Mouse (Mus musculus): ENCODE data around the gene Ttc22. TPM values are rescaled to one million over a fixed set of nuclear protein-coding genes. Genes with fewer than 3 reads are reported as not detected.

Gene Ttc22
- polyA plus RNA-seq, 1 experiment from 2014 or later, result 5.7 TPM

DNA sequence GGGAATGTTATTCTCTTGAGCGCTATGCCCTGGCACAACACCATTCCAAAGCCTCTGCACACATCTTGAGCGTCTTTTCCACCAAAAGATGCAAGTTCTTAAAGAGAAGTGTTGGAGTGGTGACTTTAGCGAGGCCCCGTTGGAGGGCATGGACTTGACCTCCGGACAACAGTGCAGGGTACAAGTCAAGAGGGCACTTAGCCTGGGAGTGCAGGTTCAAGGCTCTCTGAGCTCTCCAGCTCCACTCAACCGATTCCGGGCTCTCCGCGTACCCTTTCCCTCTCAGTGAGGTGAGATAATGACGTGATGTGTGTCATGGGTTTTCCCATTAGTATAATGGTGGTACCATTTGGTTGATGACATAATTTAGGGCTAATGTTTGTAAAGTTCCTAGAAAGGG, 2.0 kb downstream of the Ttc22 start:
- no peaks in the 10 kb centered on the region for H3K9me3 ChIP-seq (ENCODE audit: control insufficient read depth, low read length)
- 0 out of 2 replicates have a peak, but pooled peaks cover 3% of the 10 kb centered on the region for H3K4me1 ChIP-seq (ENCODE audit: control insufficient read depth, insufficient read depth, low read length)
- H3K27me3 ChIP-seq (ENCODE audit: control insufficient read depth, insufficient read depth, low read length), result peaks cover 30% of the 10 kb centered on the region
- no peak for ATAC-seq (ENCODE audit: low FRiP score, low TSS enrichment)
- H3K4me3 ChIP-seq (ENCODE audit: low read length), result no peak overlapping the region
- H3K27ac ChIP-seq (ENCODE audit: low read depth, low read length), result no peak overlapping the region
- WGBS, result 87% methylated on average over 10 of the region's 10 CpGs
- H3K36me3 ChIP-seq (ENCODE audit: control insufficient read depth, insufficient read depth, low read length), result no peaks in the 10 kb centered on the region
- H3K4me2 ChIP-seq (replicated peaks; ENCODE audit: low read depth, low read length), result no peak overlapping the region
- no peak overlapping the region for H3K9ac ChIP-seq (ENCODE audit: low read depth, low read length)

DNA sequence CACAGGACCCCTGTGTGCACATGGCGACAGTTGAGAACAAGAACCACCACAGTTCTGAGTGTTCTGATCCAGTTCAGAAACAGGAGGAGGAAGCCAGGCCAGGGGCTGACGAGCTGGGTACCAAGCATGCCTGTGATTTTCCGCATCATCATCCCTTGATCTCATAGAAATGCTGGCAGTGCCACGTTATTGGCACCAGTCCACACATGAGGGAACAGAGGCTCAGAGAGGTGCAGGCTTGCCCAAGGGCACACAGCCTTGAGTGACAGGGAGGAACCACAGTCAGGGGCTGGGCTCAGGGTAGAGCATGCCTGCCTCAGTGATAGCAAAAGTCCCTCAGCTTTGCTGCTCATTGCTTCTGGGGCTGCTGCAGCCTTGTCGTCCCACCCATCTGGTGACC, 5.6 kb downstream of the Ttc22 start:
- peaks cover 14% of the 10 kb centered on the region for H3K27me3 ChIP-seq (ENCODE audit: control insufficient read depth, insufficient read depth, low read length)
- WGBS, result 86% methylated on average over 5 of the region's 5 CpGs
- no peak overlapping the region for H3K4me2 ChIP-seq (replicated peaks; ENCODE audit: low read depth, low read length)
- no peak overlapping the region for H3K9ac ChIP-seq (ENCODE audit: low read depth, low read length)
- H3K36me3 ChIP-seq (ENCODE audit: control insufficient read depth, insufficient read depth, low read length), result no peaks in the 10 kb centered on the region
- no peak overlapping the region for H3K4me3 ChIP-seq (ENCODE audit: low read length)
- H3K27ac ChIP-seq (ENCODE audit: low read depth, low read length), result no peak overlapping the region
- H3K4me1 ChIP-seq (ENCODE audit: control insufficient read depth, insufficient read depth, low read length), result peaks cover 19% of the 10 kb centered on the region
- no peaks in the 10 kb centered on the region for H3K9me3 ChIP-seq (ENCODE audit: control insufficient read depth, low read length)
- ATAC-seq (ENCODE audit: low FRiP score, low TSS enrichment), result no peak

DNA sequence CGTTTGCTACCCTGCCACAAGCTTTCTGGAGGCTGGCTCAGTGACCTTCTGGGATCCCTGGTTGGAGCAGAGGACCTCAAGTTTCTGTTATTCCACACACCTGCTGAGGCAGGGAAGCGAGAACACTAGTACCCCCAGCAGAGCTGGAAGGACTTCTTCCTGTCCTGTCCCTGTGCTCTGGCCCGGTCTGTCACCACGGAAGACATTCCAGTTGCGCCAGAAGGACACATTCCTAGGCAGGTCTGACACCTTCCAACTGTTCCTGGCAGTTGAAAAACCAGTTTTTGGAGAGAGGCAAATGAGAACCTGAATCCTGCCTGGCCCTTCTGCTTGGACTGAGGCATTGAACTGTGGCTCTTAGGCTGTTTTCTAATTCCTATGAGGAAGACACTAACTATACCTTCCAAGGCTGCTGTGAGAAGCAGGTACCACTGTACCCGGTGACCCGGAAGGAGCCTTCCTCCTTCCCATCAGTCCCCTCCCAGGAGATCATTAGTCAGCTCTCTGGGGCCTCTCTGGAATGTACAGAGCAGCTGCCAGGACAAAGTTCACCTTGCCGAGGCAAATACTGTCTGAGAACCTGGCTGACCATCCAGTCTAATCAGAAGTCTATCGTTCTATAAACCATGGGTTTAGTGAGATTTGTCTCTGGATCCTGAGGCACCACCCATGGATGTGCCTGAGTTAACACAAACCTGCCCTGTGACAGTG, 6.6 kb downstream of the Ttc22 start:
- Histone ChIP-seq H3K36me3 (ENCODE audit: control insufficient read depth, insufficient read depth, low read length) (no peaks in the 10 kb centered on the region), H3K9me3 (ENCODE audit: control insufficient read depth, low read length) (no peaks in the 10 kb centered on the region), H3K27me3 (ENCODE audit: control insufficient read depth, insufficient read depth, low read length) (peaks cover 4% of the 10 kb centered on the region), H3K4me2 (replicated peaks; ENCODE audit: low read depth, low read length) (no peak overlapping the region), H3K27ac (ENCODE audit: low read depth, low read length) (0 out of 2 replicates have a peak overlapping the region, but pooled peaks have one; percentile 17), H3K4me1 (ENCODE audit: control insufficient read depth, insufficient read depth, low read length) (peaks cover 26% of the 10 kb centered on the region), H3K4me3 (ENCODE audit: low read length) (no peak overlapping the region), H3K9ac (ENCODE audit: low read depth, low read length) (no peak overlapping the region)
- WGBS, result 49% methylated on average over 9 of the region's 9 CpGs
- no peak for ATAC-seq (ENCODE audit: low FRiP score, low TSS enrichment)

DNA sequence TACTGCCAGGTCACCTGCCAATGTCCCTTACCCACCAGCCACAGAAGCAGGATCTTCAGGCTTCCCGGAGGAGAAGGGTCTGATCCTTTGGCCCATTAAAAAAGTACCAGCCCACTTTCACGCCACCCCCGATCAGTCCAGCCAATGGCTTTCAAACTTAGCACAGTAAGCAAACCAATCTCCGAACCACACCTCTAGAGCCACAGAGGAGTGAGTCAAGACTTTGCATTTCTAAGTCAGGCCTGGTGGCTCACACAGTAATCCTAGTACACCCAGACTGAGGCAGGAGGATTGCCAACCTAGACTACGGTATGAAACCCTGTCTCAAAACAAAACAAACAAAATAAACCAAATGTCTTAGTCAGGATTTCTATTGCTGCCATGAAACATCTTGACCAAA, 7.1 kb downstream of the Ttc22 start:
- ATAC-seq (ENCODE audit: low FRiP score, low TSS enrichment), result no peak
- H3K4me2 ChIP-seq (replicated peaks; ENCODE audit: low read depth, low read length), result no peak overlapping the region
- WGBS, result 63% methylated on average over 5 of the region's 5 CpGs
- 0 out of 2 replicates have a peak overlapping the region, but pooled peaks have one; percentile 17 for H3K27ac ChIP-seq (ENCODE audit: low read depth, low read length)
- H3K27me3 ChIP-seq (ENCODE audit: control insufficient read depth, insufficient read depth, low read length), result no peaks in the 10 kb centered on the region
- no peak overlapping the region for H3K4me3 ChIP-seq (ENCODE audit: low read length)
- no peak overlapping the region for H3K9ac ChIP-seq (ENCODE audit: low read depth, low read length)
- H3K4me1 ChIP-seq (ENCODE audit: control insufficient read depth, insufficient read depth, low read length), result peaks cover 26% of the 10 kb centered on the region
- no peaks in the 10 kb centered on the region for H3K9me3 ChIP-seq (ENCODE audit: control insufficient read depth, low read length)
- H3K36me3 ChIP-seq (ENCODE audit: control insufficient read depth, insufficient read depth, low read length), result no peaks in the 10 kb centered on the region

- ATAC-seq (ENCODE audit: low FRiP score, low TSS enrichment), result no peak
- Histone ChIP-seq H3K27ac (ENCODE audit: low read depth, low read length) (no peak overlapping the region), H3K9me3 (ENCODE audit: control insufficient read depth, low read length) (no peaks in the 10 kb centered on the region), H3K4me3 (ENCODE audit: low read length) (no peak overlapping the region), H3K4me2 (replicated peaks; ENCODE audit: low read depth, low read length) (no peak overlapping the region), H3K36me3 (ENCODE audit: control insufficient read depth, insufficient read depth, low read length) (no peaks in the 10 kb centered on the region), H3K27me3 (ENCODE audit: control insufficient read depth, insufficient read depth, low read length) (no peaks in the 10 kb centered on the region), H3K4me1 (ENCODE audit: control insufficient read depth, insufficient read depth, low read length) (peaks cover 26% of the 10 kb centered on the region), H3K9ac (ENCODE audit: low read depth, low read length) (no peak overlapping the region)
- WGBS, result 23% methylated on average over 14 of the region's 14 CpGs
Measured at GRCm38 (mm10) chr4:106630333-106631220, 8.3 kb downstream of the Ttc22 start.

DNA sequence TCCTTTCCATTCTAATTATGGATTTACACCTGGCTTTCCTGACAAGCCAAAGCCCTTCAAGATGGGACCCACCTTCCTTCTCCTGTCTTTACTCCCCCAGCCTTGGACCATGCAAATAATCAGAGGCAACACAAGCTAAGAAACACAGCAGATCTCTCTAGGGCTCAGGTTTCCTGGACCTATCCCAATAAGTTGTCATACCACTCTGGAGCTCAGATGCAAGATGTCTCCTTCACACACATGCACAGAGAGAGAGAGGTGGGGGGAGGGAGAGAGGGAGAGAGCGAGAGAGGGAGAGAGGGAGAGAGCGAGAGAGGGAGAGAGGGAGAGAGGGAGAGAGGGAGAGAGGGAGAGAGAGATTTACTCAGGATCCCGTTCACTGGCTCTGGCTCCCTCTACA, 10.1 kb downstream of the Ttc22 start:
- no peak overlapping the region for H3K4me3 ChIP-seq (ENCODE audit: low read length)
- H3K4me1 ChIP-seq (ENCODE audit: control insufficient read depth, insufficient read depth, low read length), result peaks cover 26% of the 10 kb centered on the region
- H3K36me3 ChIP-seq (ENCODE audit: control insufficient read depth, insufficient read depth, low read length), result no peaks in the 10 kb centered on the region
- no peak overlapping the region for H3K9ac ChIP-seq (ENCODE audit: low read depth, low read length)
- 11% methylated on average over 1 of the region's 3 CpGs for WGBS
- no peak overlapping the region for H3K4me2 ChIP-seq (replicated peaks; ENCODE audit: low read depth, low read length)
- H3K27ac ChIP-seq (ENCODE audit: low read depth, low read length), result peak overlapping the region; percentile 91; the same call in 1 of the 2 replicates
- ATAC-seq (ENCODE audit: low FRiP score, low TSS enrichment), result no peak
- no peaks in the 10 kb centered on the region for H3K9me3 ChIP-seq (ENCODE audit: control insufficient read depth, low read length)
- H3K27me3 ChIP-seq (ENCODE audit: control insufficient read depth, insufficient read depth, low read length), result no peaks in the 10 kb centered on the region

- peak overlapping the region; percentile 91 for H3K27ac ChIP-seq (ENCODE audit: low read depth, low read length)
- no peaks in the 10 kb centered on the region for H3K27me3 ChIP-seq (ENCODE audit: control insufficient read depth, insufficient read depth, low read length)
- no peaks in the 10 kb centered on the region for H3K9me3 ChIP-seq (ENCODE audit: control insufficient read depth, low read length)
- no peaks in the 10 kb centered on the region for H3K36me3 ChIP-seq (ENCODE audit: control insufficient read depth, insufficient read depth, low read length)
- ATAC-seq (ENCODE audit: low FRiP score, low TSS enrichment), result peak; percentile 73
- peak overlapping the region; percentile 10; the same call in 1 of the 2 replicates for H3K4me2 ChIP-seq (replicated peaks; ENCODE audit: low read depth, low read length)
- peaks cover 26% of the 10 kb centered on the region for H3K4me1 ChIP-seq (ENCODE audit: control insufficient read depth, insufficient read depth, low read length)
- 12% methylated on average over 8 of the region's 8 CpGs for WGBS
- H3K4me3 ChIP-seq (ENCODE audit: low read length), result no peak overlapping the region
- no peak overlapping the region; the same call in 1 of the 2 replicates for H3K9ac ChIP-seq (ENCODE audit: low read depth, low read length)
Measured at GRCm38 (mm10) chr4:106633281-106634085, 11.3 kb downstream of the Ttc22 start.

DNA sequence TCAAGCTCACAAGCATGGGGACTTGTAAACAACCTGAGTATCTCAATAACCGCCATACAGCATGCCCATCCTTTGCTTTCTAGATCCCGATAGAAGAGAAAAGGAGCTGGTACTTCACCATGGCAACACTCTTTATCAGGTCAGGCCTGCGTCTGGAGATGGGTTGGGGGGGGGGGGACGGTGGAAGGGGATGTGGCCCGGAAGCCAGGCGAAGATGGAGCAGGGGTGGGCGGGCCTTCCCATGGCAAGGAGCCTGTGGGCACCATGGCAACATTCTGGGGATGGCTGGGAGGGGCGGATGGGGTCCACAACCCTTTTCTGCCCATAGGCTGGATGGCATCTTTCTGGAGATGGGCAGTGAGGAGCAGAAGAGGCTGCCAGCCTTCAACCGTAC, 11.9 kb downstream of the Ttc22 start:
- Histone ChIP-seq H3K4me3 (ENCODE audit: low read length) (no peak overlapping the region), H3K9me3 (ENCODE audit: control insufficient read depth, low read length) (no peaks in the 10 kb centered on the region), H3K27me3 (ENCODE audit: control insufficient read depth, insufficient read depth, low read length) (no peaks in the 10 kb centered on the region), H3K4me2 (replicated peaks; ENCODE audit: low read depth, low read length) (peak overlapping the region; percentile 10), H3K9ac (ENCODE audit: low read depth, low read length) (no peak overlapping the region), H3K36me3 (ENCODE audit: control insufficient read depth, insufficient read depth, low read length) (no peaks in the 10 kb centered on the region), H3K4me1 (ENCODE audit: control insufficient read depth, insufficient read depth, low read length) (peaks cover 24% of the 10 kb centered on the region), H3K27ac (ENCODE audit: low read depth, low read length) (peak overlapping the region; percentile 91)
- ATAC-seq (ENCODE audit: low FRiP score, low TSS enrichment), result no peak
- WGBS, result 53% methylated on average over 9 of the region's 9 CpGs

All from kidney, embryonic 14.5 days (tissue).